Mouse (Mus musculus) G1E (cell line): ENCODE results near the gene Ccdc167.

Experiments used
- CTCF ChIP-seq: IDR thresholded peaks from 2 replicates; pipeline ENCODE4 v1.5.1; 2012; ENCODE audit warnings: low read depth, low read length, inconsistent platforms, mixed read lengths
- GATA1 ChIP-seq: IDR thresholded peaks from 2 replicates; pipeline ENCODE4 v1.6.1; 2012; ENCODE audit warnings: borderline replicate concordance, low read length, inconsistent platforms, mixed read lengths
- GATA2 ChIP-seq: IDR thresholded peaks from 2 replicates; pipeline ENCODE4 v1.6.1; 2012; ENCODE audit warnings: low read depth, low read length, inconsistent platforms, borderline replicate concordance
- POLR2AphosphoS5 ChIP-seq: IDR thresholded peaks from 2 replicates; pipeline ENCODE4 v1.6.1; 2012; ENCODE audit warnings: low read depth, low read length, inconsistent platforms; ENCODE audit not compliant: insufficient replicate concordance
- TAL1 ChIP-seq: conservative IDR thresholded peaks from 2 replicates; pipeline ENCODE4 v1.6.1; 2012; ENCODE audit warnings: low read depth, low read length, inconsistent platforms, mixed read lengths

DNA sequence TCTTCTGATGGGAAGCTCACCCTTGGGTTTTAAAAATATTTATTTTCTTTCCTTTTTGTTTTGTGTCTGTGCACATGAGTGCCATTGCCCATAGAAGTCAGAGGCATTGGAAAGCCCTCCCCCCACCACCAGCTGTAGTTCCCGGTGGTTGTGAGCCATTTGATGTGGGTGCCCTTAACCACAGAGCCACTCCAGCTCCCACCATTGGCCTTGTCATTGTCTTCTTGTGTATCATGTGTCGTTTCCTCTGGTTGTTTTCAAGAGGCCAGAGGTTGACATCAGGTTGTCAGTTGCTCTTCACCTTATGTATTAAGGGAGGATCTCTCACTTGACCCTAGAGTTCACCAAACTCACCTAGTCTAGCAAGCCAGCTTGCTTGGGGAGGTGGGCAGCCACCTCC lies 23.3 kb downstream of the Ccdc167 start:
- TF ChIP-seq GATA1, result no peak
- TF ChIP-seq CTCF, result no peak
- no peak for TF ChIP-seq TAL1
- no peak for TF ChIP-seq POLR2AphosphoS5
- no peak for TF ChIP-seq GATA2
